Mouse (Mus musculus): ENCODE data around the gene Adamts20.
"Not testable (repeated sequence)": the region's sequence is repeated elsewhere in the genome, so short reads cannot be mapped to it uniquely, and the experiment has no call there.

Adamts20 gene

GRCm38 (mm10) chr15:94444437-94445136 lies 20.6 kb downstream of the Adamts20 start:
- DNase-seq (ENCODE audit: low read depth, low spot score): no peak

GRCm38 (mm10) chr15:94444043-94444436 lies 21.2 kb downstream of the Adamts20 start:
- DNase-seq (ENCODE audit: low read depth, low spot score): no peak

GRCm38 (mm10) chr15:94443025-94443424 lies 22.2 kb downstream of the Adamts20 start:
- DNase-seq (ENCODE audit: low read depth, low spot score): no peak

GRCm38 (mm10) chr15:94435532-94435931 lies 29.7 kb downstream of the Adamts20 start:
- no peak for DNase-seq (ENCODE audit: low read depth, low spot score)

GRCm38 (mm10) chr15:94430681-94431405 lies 34.4 kb downstream of the Adamts20 start:
- no peak for DNase-seq (ENCODE audit: low read depth, low spot score)

GRCm38 (mm10) chr15:94428726-94429125 lies 36.5 kb downstream of the Adamts20 start:
- DNase-seq (ENCODE audit: low read depth, low spot score): no peak

GRCm38 (mm10) chr15:94427482-94428214 lies 37.6 kb downstream of the Adamts20 start:
- DNase-seq (ENCODE audit: low read depth, low spot score): no peak

- DNase-seq (ENCODE audit: low read depth, low spot score): no peak
Measured at GRCm38 (mm10) chr15:94420526-94420925, 44.7 kb downstream of the Adamts20 start.

GRCm38 (mm10) chr15:94419167-94419566 lies 46.1 kb downstream of the Adamts20 start:
- no peak for DNase-seq (ENCODE audit: low read depth, low spot score)

GRCm38 (mm10) chr15:94418427-94418826 lies 46.8 kb downstream of the Adamts20 start:
- DNase-seq (ENCODE audit: low read depth, low spot score): no peak

GRCm38 (mm10) chr15:94417216-94418155 lies 47.7 kb downstream of the Adamts20 start:
- DNase-seq (ENCODE audit: low read depth, low spot score): no peak

- no peak for DNase-seq (ENCODE audit: low read depth, low spot score)
Measured at GRCm38 (mm10) chr15:94409832-94410231, 55.4 kb downstream of the Adamts20 start.

GRCm38 (mm10) chr15:94406364-94406763 lies 58.9 kb downstream of the Adamts20 start:
- no peak for DNase-seq (ENCODE audit: low read depth, low spot score)

- DNase-seq (ENCODE audit: low read depth, low spot score): peak; percentile 66
Measured at GRCm38 (mm10) chr15:94404071-94404545, 61.1 kb downstream of the Adamts20 start.

GRCm38 (mm10) chr15:94403461-94404070 lies 61.7 kb downstream of the Adamts20 start:
- peak; percentile 2 for DNase-seq (ENCODE audit: low read depth, low spot score)

GRCm38 (mm10) chr15:94403018-94403417 lies 62.2 kb downstream of the Adamts20 start:
- DNase-seq (ENCODE audit: low read depth, low spot score): peak; percentile 1

GRCm38 (mm10) chr15:94392737-94393136 lies 72.5 kb downstream of the Adamts20 start:
- no peak for DNase-seq (ENCODE audit: low read depth, low spot score)

GRCm38 (mm10) chr15:94390127-94390526 lies 75.1 kb downstream of the Adamts20 start:
- not testable (repeated sequence) for DNase-seq (ENCODE audit: low read depth, low spot score)

GRCm38 (mm10) chr15:94379425-94379824 lies 85.8 kb downstream of the Adamts20 start:
- DNase-seq (ENCODE audit: low read depth, low spot score): no peak

- no peak for DNase-seq (ENCODE audit: low read depth, low spot score)
Measured at GRCm38 (mm10) chr15:94372548-94372947, 92.7 kb downstream of the Adamts20 start.

GRCm38 (mm10) chr15:94349052-94349451 lies 116.2 kb downstream of the Adamts20 start:
- no peak for DNase-seq (ENCODE audit: low read depth, low spot score)
